Mouse (Mus musculus): ENCODE measurements at regions not wholly inside any gene's neighbourhood (a gene's known extent, or its start where the extent isn't known, plus 50 kb on each side); places are given as distances from the start of the nearest gene placed in this dataset.

- H3K4me1 ChIP-seq = no peaks in the 10 kb centered on the region
- peaks cover 15% of the 10 kb centered on the region for H3K9me3 ChIP-seq
- no peaks in the 10 kb centered on the region for H3K27me3 ChIP-seq (replicated peaks)
- H3K4me3 ChIP-seq (replicated peaks) = no peak overlapping the region
- H3K36me3 ChIP-seq (replicated peaks; ENCODE audit: low read length) = no peaks in the 10 kb centered on the region
- TF ChIP-seq GATA1 (IDR thresholded peaks at IDR 0.05; ENCODE audit: borderline replicate concordance, low read length) = no peak
Measured at GRCm38 (mm10) chr12:7636417-7637175, 340.9 kb upstream of the Apob start.

- Histone ChIP-seq H3K27me3 (replicated peaks) (no peaks in the 10 kb centered on the region), H3K4me1 (no peaks in the 10 kb centered on the region), H3K4me3 (replicated peaks) (no peak overlapping the region), H3K9me3 (peaks cover 14% of the 10 kb centered on the region), H3K36me3 (replicated peaks; ENCODE audit: low read length) (no peaks in the 10 kb centered on the region)
- TF ChIP-seq GATA1 (IDR thresholded peaks at IDR 0.05; ENCODE audit: borderline replicate concordance, low read length) = no peak
- no peak for TF ChIP-seq FLI1 (IDR thresholded peaks at IDR 0.05; ENCODE audit: low read length)
Measured at GRCm38 (mm10) chr12:7637629-7638028, 339.8 kb upstream of the Apob start.

DNA sequence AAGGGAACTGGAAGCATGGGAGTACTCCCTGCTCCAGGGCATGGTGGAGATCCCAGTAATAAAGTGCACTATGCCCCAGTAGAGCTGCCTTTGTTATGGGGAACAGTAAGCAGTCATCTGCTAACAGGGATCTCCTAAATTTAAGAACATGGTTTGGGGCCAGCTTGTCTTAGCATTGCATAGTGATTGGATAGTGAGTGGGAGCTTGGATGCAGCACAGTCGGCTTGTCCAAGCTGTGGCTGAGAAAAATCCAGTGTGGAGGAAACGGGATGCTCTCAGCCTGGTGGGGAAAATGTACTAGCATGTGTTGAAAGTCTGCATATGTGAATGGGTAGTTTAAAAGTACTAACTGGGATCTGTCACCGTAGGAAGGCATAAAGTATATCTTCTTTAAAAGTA, 326.6 kb upstream of the Apob start:
- H3K36me3 ChIP-seq (replicated peaks; ENCODE audit: low read length) = no peaks in the 10 kb centered on the region
- H3K9me3 ChIP-seq = 0 out of 2 replicates have a peak, but pooled peaks cover 2% of the 10 kb centered on the region
- no peaks in the 10 kb centered on the region for H3K4me1 ChIP-seq
- no peak for TF ChIP-seq GATA1 (IDR thresholded peaks at IDR 0.05; ENCODE audit: borderline replicate concordance, low read length)
- no peak for TF ChIP-seq FLI1 (IDR thresholded peaks at IDR 0.05; ENCODE audit: low read length)
- H3K4me3 ChIP-seq (replicated peaks) = no peak overlapping the region
- H3K27me3 ChIP-seq (replicated peaks) = no peaks in the 10 kb centered on the region

GRCm38 (mm10) chr12:7662027-7662426, 315.4 kb upstream of the Apob start:
- Histone ChIP-seq H3K27me3 (replicated peaks) (no peaks in the 10 kb centered on the region), H3K36me3 (replicated peaks; ENCODE audit: low read length) (no peaks in the 10 kb centered on the region), H3K9me3 (no peaks in the 10 kb centered on the region), H3K4me3 (replicated peaks) (no peak overlapping the region), H3K4me1 (no peaks in the 10 kb centered on the region)
- no peak for TF ChIP-seq FLI1 (IDR thresholded peaks at IDR 0.05; ENCODE audit: low read length)
- TF ChIP-seq GATA1 (IDR thresholded peaks at IDR 0.05; ENCODE audit: borderline replicate concordance, low read length) = no peak

DNA sequence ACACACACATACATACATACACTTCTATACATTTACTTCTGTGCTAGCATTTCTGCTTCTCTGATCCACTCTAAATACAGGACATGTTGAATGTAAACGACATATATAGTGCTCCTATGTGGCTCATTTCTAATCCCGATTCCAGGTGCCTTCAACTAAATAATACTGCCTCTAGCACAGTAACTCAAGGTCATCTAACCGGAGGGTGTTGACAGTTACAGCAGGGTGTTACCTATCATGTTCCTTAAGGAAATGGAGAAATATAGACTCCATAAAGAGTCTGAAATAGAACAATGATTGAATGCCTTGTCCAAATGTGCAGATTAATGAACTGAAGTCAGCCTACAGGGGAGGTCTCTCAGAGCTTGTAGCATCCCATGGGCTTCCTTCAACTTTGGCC, 307.3 kb upstream of the Apob start:
- H3K27me3 ChIP-seq (replicated peaks) = no peaks in the 10 kb centered on the region
- H3K9me3 ChIP-seq = no peaks in the 10 kb centered on the region
- no peaks in the 10 kb centered on the region for H3K4me1 ChIP-seq
- TF ChIP-seq GATA1 (IDR thresholded peaks at IDR 0.05; ENCODE audit: borderline replicate concordance, low read length) = no peak
- no peak overlapping the region for H3K4me3 ChIP-seq (replicated peaks)
- H3K36me3 ChIP-seq (replicated peaks; ENCODE audit: low read length) = no peaks in the 10 kb centered on the region

DNA sequence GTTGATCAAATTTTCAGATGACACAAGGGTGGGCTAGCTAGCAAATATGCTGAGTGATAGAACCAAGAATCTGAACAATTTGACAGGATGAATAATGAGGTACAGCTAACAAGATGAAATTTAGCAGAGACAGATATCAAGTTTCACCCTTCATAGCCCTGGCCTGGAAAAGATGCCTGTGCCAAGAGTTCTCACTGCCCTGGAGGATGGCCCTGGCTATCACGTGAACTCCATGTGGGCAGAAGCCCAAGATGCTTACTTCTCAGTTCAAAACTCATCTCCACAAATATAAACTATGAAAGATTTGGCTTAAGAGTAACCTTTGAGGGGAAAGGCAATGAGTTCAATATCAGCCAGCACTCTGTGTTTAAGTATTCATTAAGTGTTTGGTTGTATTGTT, 306.9 kb upstream of the Apob start:
- Histone ChIP-seq H3K4me1 (no peaks in the 10 kb centered on the region), H3K9me3 (no peaks in the 10 kb centered on the region), H3K36me3 (replicated peaks; ENCODE audit: low read length) (no peaks in the 10 kb centered on the region), H3K27me3 (replicated peaks) (no peaks in the 10 kb centered on the region), H3K4me3 (replicated peaks) (no peak overlapping the region)
- no peak for TF ChIP-seq FLI1 (IDR thresholded peaks at IDR 0.05; ENCODE audit: low read length)
- TF ChIP-seq GATA1 (IDR thresholded peaks at IDR 0.05; ENCODE audit: borderline replicate concordance, low read length) = no peak

DNA sequence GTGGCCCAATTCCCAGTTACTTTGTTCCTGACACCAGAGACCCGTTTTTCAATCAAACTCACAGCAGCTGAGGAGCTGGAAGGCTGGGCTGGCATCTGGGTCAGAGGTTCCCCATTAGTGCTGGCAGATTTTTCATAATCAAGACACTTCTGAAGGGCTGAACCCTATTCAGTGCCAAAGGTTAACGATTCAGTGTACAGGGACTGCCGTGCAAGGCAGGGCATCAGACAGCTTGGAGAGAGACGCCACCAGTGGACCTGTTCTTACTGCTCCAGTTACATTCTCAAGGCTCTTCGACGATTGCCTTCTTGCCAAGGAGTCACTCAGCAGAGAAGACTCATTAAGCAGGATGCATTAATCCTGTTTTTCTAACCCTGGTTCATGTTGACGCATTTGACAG, 285.5 kb upstream of the Apob start:
- peaks cover 6% of the 10 kb centered on the region for H3K9me3 ChIP-seq
- H3K36me3 ChIP-seq (replicated peaks; ENCODE audit: low read length) = no peaks in the 10 kb centered on the region
- H3K4me3 ChIP-seq (replicated peaks) = no peak overlapping the region
- no peaks in the 10 kb centered on the region for H3K27me3 ChIP-seq (replicated peaks)
- TF ChIP-seq FLI1 (IDR thresholded peaks at IDR 0.05; ENCODE audit: low read length) (no peak), GATA1 (IDR thresholded peaks at IDR 0.05; ENCODE audit: borderline replicate concordance, low read length) (no peak)
- no peaks in the 10 kb centered on the region for H3K4me1 ChIP-seq

DNA sequence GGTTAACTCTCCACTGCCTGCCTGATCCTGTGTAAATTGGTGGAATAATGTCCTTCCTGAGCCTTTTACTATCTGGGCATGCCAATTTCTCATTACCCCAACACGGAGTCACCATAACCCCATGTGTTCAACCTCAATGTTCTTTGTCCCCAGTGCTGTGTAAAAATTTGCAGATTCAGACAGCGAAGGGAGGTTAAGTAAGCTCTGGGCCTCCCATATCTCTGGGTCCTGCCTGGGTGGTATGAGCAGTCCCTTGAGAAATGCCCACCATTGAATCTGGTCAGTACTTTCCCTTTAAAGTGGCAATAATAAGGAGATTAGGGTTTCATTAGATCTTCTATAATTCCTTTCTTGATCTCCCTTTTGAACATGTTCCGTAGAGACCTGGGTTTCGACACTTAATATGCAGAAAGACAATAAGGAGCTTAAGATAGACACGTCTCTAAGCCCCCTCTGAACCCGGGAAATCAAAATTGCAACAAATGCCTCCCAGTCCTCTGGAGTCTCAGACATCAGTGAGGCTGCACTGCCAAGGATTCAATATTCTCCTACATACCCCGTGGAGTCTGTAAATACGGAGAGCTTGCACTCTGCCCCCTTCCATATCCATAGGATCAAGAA, 279.0 kb upstream of the Apob start:
- Histone ChIP-seq H3K36me3 (replicated peaks; ENCODE audit: low read length) (no peaks in the 10 kb centered on the region), H3K27me3 (replicated peaks) (no peaks in the 10 kb centered on the region), H3K9me3 (0 out of 2 replicates have a peak, but pooled peaks cover 3% of the 10 kb centered on the region), H3K4me1 (no peaks in the 10 kb centered on the region), H3K4me3 (replicated peaks) (no peak overlapping the region)
- no peak for TF ChIP-seq GATA1 (IDR thresholded peaks at IDR 0.05; ENCODE audit: borderline replicate concordance, low read length)
- TF ChIP-seq FLI1 (IDR thresholded peaks at IDR 0.05; ENCODE audit: low read length) = no peak

- no peaks in the 10 kb centered on the region for H3K36me3 ChIP-seq (replicated peaks; ENCODE audit: low read length)
- no peak overlapping the region for H3K4me3 ChIP-seq (replicated peaks)
- no peaks in the 10 kb centered on the region for H3K27me3 ChIP-seq (replicated peaks)
- H3K4me1 ChIP-seq = no peaks in the 10 kb centered on the region
- TF ChIP-seq GATA1 (IDR thresholded peaks at IDR 0.05; ENCODE audit: borderline replicate concordance, low read length) (no peak), FLI1 (IDR thresholded peaks at IDR 0.05; ENCODE audit: low read length) (no peak)
- no peaks in the 10 kb centered on the region for H3K9me3 ChIP-seq
Measured at GRCm38 (mm10) chr12:7709102-7709501, 268.3 kb upstream of the Apob start.

GRCm38 (mm10) chr12:7709872-7710271, 267.6 kb upstream of the Apob start:
- no peaks in the 10 kb centered on the region for H3K27me3 ChIP-seq (replicated peaks)
- no peaks in the 10 kb centered on the region for H3K4me1 ChIP-seq
- H3K4me3 ChIP-seq (replicated peaks) = no peak overlapping the region
- no peaks in the 10 kb centered on the region; the same call in 1 of the 2 replicates for H3K9me3 ChIP-seq
- H3K36me3 ChIP-seq (replicated peaks; ENCODE audit: low read length) = no peaks in the 10 kb centered on the region
- TF ChIP-seq FLI1 (IDR thresholded peaks at IDR 0.05; ENCODE audit: low read length) (no peak), GATA1 (IDR thresholded peaks at IDR 0.05; ENCODE audit: borderline replicate concordance, low read length) (no peak)

Data from megakaryocyte, embryonic 14.5 days (primary cell).